Mouse (Mus musculus) forebrain, embryonic 13.5 days (tissue): Measurements from ENCODE around the gene Rapgef2. TPM values are rescaled to one million over a fixed set of nuclear protein-coding genes. Genes with fewer than 3 reads are reported as not detected.

Source experiments
- ATAC-seq: fragments of 200-750 bp; cut with Nextera tagmentation; 2 replicates; pipeline ENCODE4 v1.8.0; 2017
- H3K27ac ChIP-seq: fragments of 300-500 bp; sonication (generic); 2 replicates; pipeline ENCODE4 v1.5.1; 2015; ENCODE audit warnings: inconsistent platforms, mild to moderate bottlenecking, moderate library complexity
- H3K27me3 ChIP-seq: fragments of 300-500 bp; sonication (generic); 2 replicates; pipeline ENCODE4 v1.6.1; 2015; ENCODE audit warnings: mild to moderate bottlenecking, inconsistent platforms
- H3K36me3 ChIP-seq: fragments of 300-500 bp; sonication (generic); 2 replicates; pipeline ENCODE4 v1.6.1; 2015; ENCODE audit warnings: mild to moderate bottlenecking, inconsistent platforms; ENCODE audit not compliant: poor library complexity, severe bottlenecking
- H3K4me1 ChIP-seq: fragments of 300-500 bp; sonication (generic); 2 replicates; pipeline ENCODE4 v1.6.1; 2015; ENCODE audit warnings: inconsistent platforms
- H3K4me2 ChIP-seq: fragments of 300-500 bp; sonication (generic); 2 replicates; pipeline ENCODE4 v1.6.1; 2015; ENCODE audit warnings: inconsistent platforms, mild to moderate bottlenecking, moderate library complexity
- H3K4me3 ChIP-seq: fragments of 300-500 bp; sonication (generic); 2 replicates; pipeline ENCODE4 v1.5.1; 2015; ENCODE audit warnings: mild to moderate bottlenecking, inconsistent platforms
- H3K9ac ChIP-seq: fragments of 300-500 bp; sonication (generic); 2 replicates; pipeline ENCODE4 v1.6.1; 2015; ENCODE audit warnings: mild to moderate bottlenecking, inconsistent platforms
- H3K9me3 ChIP-seq: fragments of 300-500 bp; sonication (generic); replicated peaks from 2 replicates; pipeline ENCODE4 v1.6.1; 2016; ENCODE audit warnings: inconsistent platforms
- WGBS: fragments of 180-500 bp; shearing (Covaris S2); methylation state at CpG from one replicate; pipeline ENCODE4 v1.1.7; 2015; 5-methylcytosine and 5-hydroxymethylcytosine counted together
- polyA plus RNA-seq: library from polyadenylated mRNA; unstranded; fragments of >200 nt; fragmentation: Nextera tagmentation; extraction: Ambion mirVana; gene quantifications from 2 replicates; pipeline ENCODE4 v1.2.1, GENCODE M21; 2015

The Rapgef2 gene
- polyA plus RNA-seq, 1 experiment from 2014 or later = 7.7 TPM

GRCm38 (mm10) chr3:79089091-79089490 is 197.2 kb downstream of the Rapgef2 start:
- Histone ChIP-seq H3K4me1 (no peaks in the 10 kb centered on the region), H3K9ac (no peak overlapping the region), H3K27ac (no peak overlapping the region), H3K4me2 (no peak overlapping the region), H3K27me3 (no peaks in the 10 kb centered on the region), H3K4me3 (no peak overlapping the region), H3K9me3 (no peaks in the 10 kb centered on the region), H3K36me3 (peaks cover 75% of the 10 kb centered on the region)
- 81% methylated on average over 7 of the region's 7 CpGs for WGBS
- ATAC-seq = no peak

- Histone ChIP-seq H3K4me2 (no peak overlapping the region), H3K4me3 (no peak overlapping the region), H3K27ac (no peak overlapping the region), H3K4me1 (no peaks in the 10 kb centered on the region), H3K36me3 (peaks cover 76% of the 10 kb centered on the region), H3K27me3 (no peaks in the 10 kb centered on the region), H3K9me3 (no peaks in the 10 kb centered on the region), H3K9ac (no peak overlapping the region)
- ATAC-seq = no peak
- WGBS = 95% methylated on average over 5 of the region's 5 CpGs
Measured at GRCm38 (mm10) chr3:79088461-79088860, 197.9 kb downstream of the Rapgef2 start.

- no peak overlapping the region for H3K4me2 ChIP-seq
Measured at GRCm38 (mm10) chr3:79086282-79086681, 200.0 kb downstream of the Rapgef2 start.

GRCm38 (mm10) chr3:79083881-79084280 is 202.4 kb downstream of the Rapgef2 start:
- no peak for ATAC-seq
- WGBS = 90% methylated on average over 3 of the region's 3 CpGs
- Histone ChIP-seq H3K4me1 (no peaks in the 10 kb centered on the region), H3K9ac (no peak overlapping the region), H3K27me3 (no peaks in the 10 kb centered on the region), H3K36me3 (peaks cover 74% of the 10 kb centered on the region), H3K9me3 (no peaks in the 10 kb centered on the region), H3K4me3 (no peak overlapping the region), H3K27ac (no peak overlapping the region), H3K4me2 (no peak overlapping the region)

More at GRCm38 (mm10) chr3:79086282-79086681, 200.0 kb downstream of the Rapgef2 start:
- no peaks in the 10 kb centered on the region for H3K9me3 ChIP-seq
- H3K27ac ChIP-seq = no peak overlapping the region
- H3K4me1 ChIP-seq = no peaks in the 10 kb centered on the region
- H3K36me3 ChIP-seq = peaks cover 71% of the 10 kb centered on the region
- no peak overlapping the region for H3K4me3 ChIP-seq
- no peak overlapping the region for H3K9ac ChIP-seq
- 88% methylated on average over 4 of the region's 4 CpGs for WGBS
- H3K27me3 ChIP-seq = no peaks in the 10 kb centered on the region
- no peak for ATAC-seq

- H3K36me3 ChIP-seq = peaks cover 79% of the 10 kb centered on the region
- no peaks in the 10 kb centered on the region for H3K9me3 ChIP-seq
- ATAC-seq = no peak
- no peak overlapping the region for H3K4me2 ChIP-seq
- H3K27ac ChIP-seq = no peak overlapping the region
- no peak overlapping the region for H3K9ac ChIP-seq
- 95% methylated on average over 10 of the region's 10 CpGs for WGBS
- no peak overlapping the region for H3K4me3 ChIP-seq
- H3K27me3 ChIP-seq = no peaks in the 10 kb centered on the region
- no peaks in the 10 kb centered on the region for H3K4me1 ChIP-seq
Measured at GRCm38 (mm10) chr3:79083030-79083429, 203.3 kb downstream of the Rapgef2 start.

- H3K27me3 ChIP-seq = no peaks in the 10 kb centered on the region
- H3K4me3 ChIP-seq = no peak overlapping the region
- H3K9me3 ChIP-seq = no peaks in the 10 kb centered on the region
- H3K4me2 ChIP-seq = no peak overlapping the region
- H3K36me3 ChIP-seq = peaks cover 58% of the 10 kb centered on the region
- no peaks in the 10 kb centered on the region for H3K4me1 ChIP-seq
- no peak overlapping the region for H3K9ac ChIP-seq
- 75% methylated on average over 3 of the region's 3 CpGs for whole genome bisulfite sequencing
- H3K27ac ChIP-seq = no peak overlapping the region
- ATAC-seq = no peak
Measured at GRCm38 (mm10) chr3:79079076-79079475, 207.2 kb downstream of the Rapgef2 start.

GRCm38 (mm10) chr3:79074970-79075369 is 211.3 kb downstream of the Rapgef2 start:
- Histone ChIP-seq H3K9me3 (no peaks in the 10 kb centered on the region), H3K27ac (no peak overlapping the region), H3K27me3 (no peaks in the 10 kb centered on the region), H3K36me3 (peaks cover 32% of the 10 kb centered on the region), H3K9ac (no peak overlapping the region), H3K4me1 (no peaks in the 10 kb centered on the region), H3K4me3 (no peak overlapping the region), H3K4me2 (no peak overlapping the region)
- 93% methylated on average over 3 of the region's 3 CpGs for WGBS
- no peak for ATAC-seq

GRCm38 (mm10) chr3:79073541-79074244 is 212.6 kb downstream of the Rapgef2 start:
- Histone ChIP-seq H3K36me3 (peaks cover 35% of the 10 kb centered on the region), H3K9me3 (no peaks in the 10 kb centered on the region), H3K27me3 (no peaks in the 10 kb centered on the region), H3K9ac (no peak overlapping the region), H3K27ac (no peak overlapping the region), H3K4me1 (no peaks in the 10 kb centered on the region), H3K4me3 (no peak overlapping the region), H3K4me2 (no peak overlapping the region)
- WGBS = 85% methylated on average over 13 of the region's 13 CpGs
- ATAC-seq = no peak

GRCm38 (mm10) chr3:79071561-79071960 is 214.8 kb downstream of the Rapgef2 start:
- H3K9ac ChIP-seq = no peak overlapping the region
- no peaks in the 10 kb centered on the region for H3K4me1 ChIP-seq
- no peak overlapping the region for H3K4me3 ChIP-seq
- no peak for ATAC-seq
- H3K27me3 ChIP-seq = no peaks in the 10 kb centered on the region
- 67% methylated on average over 5 of the region's 7 CpGs for WGBS
- H3K27ac ChIP-seq = no peak overlapping the region
- H3K4me2 ChIP-seq = no peak overlapping the region
- peaks cover 38% of the 10 kb centered on the region for H3K36me3 ChIP-seq
- H3K9me3 ChIP-seq = no peaks in the 10 kb centered on the region

GRCm38 (mm10) chr3:79069891-79070290 is 216.4 kb downstream of the Rapgef2 start:
- Histone ChIP-seq H3K36me3 (peaks cover 41% of the 10 kb centered on the region), H3K27ac (no peak overlapping the region), H3K9ac (no peak overlapping the region), H3K4me3 (no peak overlapping the region), H3K27me3 (no peaks in the 10 kb centered on the region), H3K4me1 (no peaks in the 10 kb centered on the region), H3K9me3 (no peaks in the 10 kb centered on the region), H3K4me2 (no peak overlapping the region)
- no peak for ATAC-seq
- WGBS = 95% methylated on average over 10 of the region's 10 CpGs

- no peak overlapping the region for H3K27ac ChIP-seq
- H3K4me1 ChIP-seq = no peaks in the 10 kb centered on the region
- H3K4me3 ChIP-seq = no peak overlapping the region
- H3K27me3 ChIP-seq = no peaks in the 10 kb centered on the region
- no peak for ATAC-seq
- WGBS = 88% methylated on average over 11 of the region's 11 CpGs
- H3K4me2 ChIP-seq = no peak overlapping the region
- H3K9me3 ChIP-seq = no peaks in the 10 kb centered on the region
- peaks cover 39% of the 10 kb centered on the region for H3K36me3 ChIP-seq
- H3K9ac ChIP-seq = no peak overlapping the region
Measured at GRCm38 (mm10) chr3:79068976-79069375, 217.3 kb downstream of the Rapgef2 start.

GRCm38 (mm10) chr3:79066455-79067055 is 219.8 kb downstream of the Rapgef2 start:
- Histone ChIP-seq H3K4me2 (no peak overlapping the region), H3K36me3 (peaks cover 38% of the 10 kb centered on the region), H3K27me3 (no peaks in the 10 kb centered on the region), H3K9ac (no peak overlapping the region), H3K4me1 (no peaks in the 10 kb centered on the region), H3K4me3 (no peak overlapping the region), H3K27ac (no peak overlapping the region), H3K9me3 (no peaks in the 10 kb centered on the region)
- peak; percentile 51 for ATAC-seq
- WGBS = 88% methylated on average over 28 of the region's 28 CpGs

GRCm38 (mm10) chr3:79064096-79064495 is 222.2 kb downstream of the Rapgef2 start:
- no peaks in the 10 kb centered on the region for H3K4me1 ChIP-seq
- H3K9me3 ChIP-seq = no peaks in the 10 kb centered on the region
- H3K36me3 ChIP-seq = peaks cover 28% of the 10 kb centered on the region
- H3K27ac ChIP-seq = no peak overlapping the region
- H3K4me2 ChIP-seq = no peak overlapping the region
- no peak overlapping the region for H3K9ac ChIP-seq
- 91% methylated on average over 10 of the region's 10 CpGs for WGBS
- ATAC-seq = no peak
- no peak overlapping the region for H3K4me3 ChIP-seq
- H3K27me3 ChIP-seq = no peaks in the 10 kb centered on the region
